Mouse (Mus musculus): ENCODE data around the gene BC067074.
"Not testable (repeated sequence)": the region's sequence is repeated elsewhere in the genome, so short reads cannot be mapped to it uniquely, and the experiment has no call there.

BC067074 gene

GRCm38 (mm10) chr13:113378980-113379410 lies 86.0 kb downstream of the BC067074 start:
- DNase-seq = no peak

- DNase-seq = no peak
Observed at GRCm38 (mm10) chr13:113379766-113380309, 86.9 kb downstream of the BC067074 start.

GRCm38 (mm10) chr13:113381710-113382109 lies 88.8 kb downstream of the BC067074 start:
- no peak for DNase-seq

GRCm38 (mm10) chr13:113382201-113382600 lies 89.2 kb downstream of the BC067074 start:
- DNase-seq = no peak

- DNase-seq = not testable (repeated sequence)
Observed at GRCm38 (mm10) chr13:113382770-113383169, 89.8 kb downstream of the BC067074 start.

- no peak for DNase-seq
Observed at GRCm38 (mm10) chr13:113393386-113393785, 100.4 kb downstream of the BC067074 start.

- DNase-seq = no peak
Observed at GRCm38 (mm10) chr13:113394591-113394990, 101.6 kb downstream of the BC067074 start.

GRCm38 (mm10) chr13:113397006-113397520 lies 104.1 kb downstream of the BC067074 start:
- no peak for DNase-seq

GRCm38 (mm10) chr13:113401373-113402010 lies 108.5 kb downstream of the BC067074 start:
- no peak for DNase-seq

GRCm38 (mm10) chr13:113403706-113404105 lies 110.7 kb downstream of the BC067074 start:
- DNase-seq = no peak

GRCm38 (mm10) chr13:113404172-113404571 lies 111.2 kb downstream of the BC067074 start:
- DNase-seq = no peak

- DNase-seq = peak in 1 of 2 experiments; percentile 45
Observed at GRCm38 (mm10) chr13:113409941-113410340, 117.0 kb downstream of the BC067074 start.

- no peak for DNase-seq
Observed at GRCm38 (mm10) chr13:113415527-113415926, 122.6 kb downstream of the BC067074 start.

- no peak for DNase-seq
Observed at GRCm38 (mm10) chr13:113416986-113417385, 124.0 kb downstream of the BC067074 start.

- peak; percentile 54 to 61 for DNase-seq
Observed at GRCm38 (mm10) chr13:113417757-113418483, 125.0 kb downstream of the BC067074 start.

GRCm38 (mm10) chr13:113418632-113419031 lies 125.7 kb downstream of the BC067074 start:
- DNase-seq = no peak

GRCm38 (mm10) chr13:113421472-113421871 lies 128.5 kb downstream of the BC067074 start:
- DNase-seq = peak in 1 of 2 experiments; percentile 27

- no peak for DNase-seq
Observed at GRCm38 (mm10) chr13:113423825-113424224, 130.9 kb downstream of the BC067074 start.

GRCm38 (mm10) chr13:113425907-113426306 lies 132.9 kb downstream of the BC067074 start:
- DNase-seq = no peak
